Mouse (Mus musculus) midbrain, embryonic 10.5 days (tissue): ENCODE measurements around the gene Helz2. TPM values are rescaled to one million over a fixed set of nuclear protein-coding genes. Genes with fewer than 3 reads are reported as not detected.

Experiments used
- DNase-seq: peaks from one replicate; pipeline ENCODE4 v3.0.0-alpha.2; 2017; ENCODE audit warnings: low spot score
- H3K27ac ChIP-seq: fragments of 300-500 bp; sonication (generic); replicated peaks from 2 replicates; pipeline ENCODE4 v1.5.1; 2016; ENCODE audit warnings: mild to moderate bottlenecking
- H3K27me3 ChIP-seq: fragments of 300-500 bp; sonication (generic); 2 replicates; pipeline ENCODE4 v1.6.1; 2016; ENCODE audit warnings: low read depth, mild to moderate bottlenecking; ENCODE audit not compliant: poor library complexity, severe bottlenecking
- H3K36me3 ChIP-seq: fragments of 300-500 bp; sonication (generic); 2 replicates; pipeline ENCODE4 v1.6.1; 2016; ENCODE audit warnings: mild to moderate bottlenecking, moderate library complexity
- H3K4me1 ChIP-seq: fragments of 300-500 bp; sonication (generic); 2 replicates; pipeline ENCODE4 v1.6.1; 2016
- H3K4me3 ChIP-seq: fragments of 300-500 bp; sonication (generic); 2 replicates; pipeline ENCODE4 v1.5.1; 2016; ENCODE audit warnings: mild to moderate bottlenecking, moderate library complexity
- H3K9me3 ChIP-seq: fragments of 300-500 bp; sonication (generic); replicated peaks from 2 replicates; pipeline ENCODE4 v1.6.1; 2016; ENCODE audit warnings: mild to moderate bottlenecking
- WGBS: fragments of 180-500 bp; shearing (Covaris S2); methylation state at CpG from one replicate; pipeline ENCODE4 v1.1.7; 2016; 5-methylcytosine and 5-hydroxymethylcytosine counted together
- polyA plus RNA-seq: library from polyadenylated mRNA; unstranded; fragments of >200 nt; fragmentation: Nextera tagmentation; extraction: Ambion mirVana; gene quantifications from 2 replicates; pipeline ENCODE4 v1.2.1, GENCODE M21; 2016

The Helz2 gene
- polyA plus RNA-seq, 1 experiment from 2014 or later, result 0.62 TPM

DNA sequence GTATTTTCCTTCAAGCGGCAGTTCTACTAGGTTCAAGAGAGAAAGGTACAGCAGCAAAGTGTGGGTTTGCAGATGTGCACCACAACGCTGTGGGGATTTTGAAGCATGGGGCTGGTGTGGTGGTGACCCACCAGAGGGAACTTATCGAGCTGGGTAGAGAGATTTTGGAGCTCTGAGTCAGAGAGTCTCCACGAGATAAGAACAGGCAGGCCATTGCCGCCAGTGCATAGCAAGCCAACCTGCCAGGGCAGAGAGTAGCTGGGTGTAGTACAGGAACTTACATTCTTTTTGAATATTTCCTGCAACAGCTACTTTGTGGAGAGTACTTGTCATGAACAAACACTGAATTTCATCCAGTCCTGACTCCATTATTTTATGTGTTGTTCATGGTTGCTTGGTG is 63.4 kb downstream of the Helz2 start:
- no peaks in the 10 kb centered on the region for H3K36me3 ChIP-seq
- WGBS, result 87% methylated on average over 5 of the region's 5 CpGs
- no peak overlapping the region for H3K27ac ChIP-seq
- H3K4me3 ChIP-seq, result no peak overlapping the region
- peaks cover 5% of the 10 kb centered on the region; the same call in 1 of the 2 replicates for H3K4me1 ChIP-seq
- no peaks in the 10 kb centered on the region for H3K27me3 ChIP-seq
- no peaks in the 10 kb centered on the region for H3K9me3 ChIP-seq
- DNase-seq, result no peak

DNA sequence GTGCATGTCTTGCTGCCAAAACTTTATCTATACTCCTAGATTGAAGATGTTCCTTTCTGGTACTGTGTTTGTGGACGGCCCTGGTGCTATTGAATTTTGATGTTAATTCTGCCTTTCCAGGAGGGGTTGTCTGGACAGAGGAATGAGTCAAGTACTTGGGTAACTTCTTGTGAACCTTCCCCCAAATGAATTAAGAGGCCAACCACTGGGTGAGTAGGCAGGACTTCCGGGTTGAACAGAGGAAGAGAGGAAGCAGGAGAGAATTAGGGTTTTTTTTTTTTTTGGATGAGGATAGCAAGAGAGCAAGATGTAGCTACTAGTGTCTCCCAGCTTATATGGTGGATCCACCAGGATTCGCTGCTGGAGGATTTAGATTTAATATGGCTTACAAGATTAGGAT is 63.8 kb downstream of the Helz2 start:
- peaks cover 5% of the 10 kb centered on the region; the same call in 1 of the 2 replicates for H3K4me1 ChIP-seq
- H3K27me3 ChIP-seq, result no peaks in the 10 kb centered on the region
- no peak overlapping the region for H3K27ac ChIP-seq
- 80% methylated on average over 3 of the region's 3 CpGs for WGBS
- no peaks in the 10 kb centered on the region for H3K9me3 ChIP-seq
- H3K36me3 ChIP-seq, result no peaks in the 10 kb centered on the region
- DNase-seq, result no peak
- no peak overlapping the region for H3K4me3 ChIP-seq

Other genes with a start within 250 kb of the Helz2 start
- gene Chrna4, start 198.5 kb downstream of the Helz2 start, polyA plus RNA-seq, result 17.9 and 23.8 TPM in 2 replicates
- gene Kcnq2, start 106.7 kb downstream of the Helz2 start, polyA plus RNA-seq, result 3.5 and 9.7 TPM in 2 replicates
- 0.29 TPM in 1 of 2 replicates, not detected in the other for gene Eef1a2, start 85.0 kb downstream of the Helz2 start, polyA plus RNA-seq
- 375 and 418 TPM in 2 replicates for gene Ppdpf, start 54.8 kb downstream of the Helz2 start, polyA plus RNA-seq
- 0.07 TPM in 1 of 2 replicates, not detected in the other for gene Ptk6, start 39.2 kb downstream of the Helz2 start, polyA plus RNA-seq
- 0.10 and 0.20 TPM in 2 replicates for gene Srms, start 28.8 kb downstream of the Helz2 start, polyA plus RNA-seq
- 0.10 and 0.15 TPM in 2 replicates for gene Fndc11, start 22.0 kb downstream of the Helz2 start, polyA plus RNA-seq
- 18.1 and 21.8 TPM in 2 replicates for gene Gmeb2, start 46.0 kb upstream of the Helz2 start, polyA plus RNA-seq
- 133 and 240 TPM in 2 replicates for gene Stmn3, start 72.5 kb upstream of the Helz2 start, polyA plus RNA-seq
- gene Rtel1, start 77.7 kb upstream of the Helz2 start, polyA plus RNA-seq, result 61.5 and 71.4 TPM in 2 replicates
- 45.0 and 50.5 TPM in 2 replicates for gene Zgpat, start 122.9 kb upstream of the Helz2 start, polyA plus RNA-seq
- gene Arfrp1, start 123.4 kb upstream of the Helz2 start, polyA plus RNA-seq, result 79.2 and 85.6 TPM in 2 replicates
- gene Lime1, start 138.1 kb upstream of the Helz2 start, polyA plus RNA-seq, result 26.0 and 32.2 TPM in 2 replicates
- gene Zbtb46, start 217.4 kb upstream of the Helz2 start, polyA plus RNA-seq, result 16.8 and 19.0 TPM in 2 replicates